Mouse (Mus musculus) yolk sac, embryonic 10.5 days (tissue): ENCODE data around the gene Map1a.

Experiments
- DNase-seq: peaks from one replicate; pipeline ENCODE4 v3.0.0-alpha.2; 2017; ENCODE audit warnings: low spot score

The Map1a gene

GRCm38 (mm10) chr2:121308997-121309416, 19.6 kb downstream of the Map1a start:
- no peak for DNase-seq

DNA sequence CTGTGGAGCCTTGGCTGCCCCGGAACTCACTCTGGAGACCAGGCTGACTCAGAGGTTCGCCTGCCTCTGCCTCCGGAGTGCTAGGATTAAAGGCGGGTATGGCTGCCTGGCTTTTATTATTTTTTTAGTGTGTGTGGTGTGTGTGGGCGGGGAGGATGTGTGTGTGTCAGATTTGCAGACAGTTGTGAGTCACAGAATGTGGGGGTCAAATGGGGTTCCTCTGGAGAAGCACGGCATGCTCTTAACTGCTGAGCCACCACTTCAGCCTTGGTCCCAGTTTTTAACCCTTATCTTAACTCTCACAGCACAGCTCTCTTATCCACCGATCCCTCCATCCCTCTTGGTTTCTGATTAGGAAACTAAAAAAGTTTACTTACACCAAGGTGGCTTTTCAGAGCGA, 26.9 kb downstream of the Map1a start:
- no peak for DNase-seq

- no peak for DNase-seq
Observed at GRCm38 (mm10) chr2:121323041-121323440, 33.6 kb downstream of the Map1a start.

DNA sequence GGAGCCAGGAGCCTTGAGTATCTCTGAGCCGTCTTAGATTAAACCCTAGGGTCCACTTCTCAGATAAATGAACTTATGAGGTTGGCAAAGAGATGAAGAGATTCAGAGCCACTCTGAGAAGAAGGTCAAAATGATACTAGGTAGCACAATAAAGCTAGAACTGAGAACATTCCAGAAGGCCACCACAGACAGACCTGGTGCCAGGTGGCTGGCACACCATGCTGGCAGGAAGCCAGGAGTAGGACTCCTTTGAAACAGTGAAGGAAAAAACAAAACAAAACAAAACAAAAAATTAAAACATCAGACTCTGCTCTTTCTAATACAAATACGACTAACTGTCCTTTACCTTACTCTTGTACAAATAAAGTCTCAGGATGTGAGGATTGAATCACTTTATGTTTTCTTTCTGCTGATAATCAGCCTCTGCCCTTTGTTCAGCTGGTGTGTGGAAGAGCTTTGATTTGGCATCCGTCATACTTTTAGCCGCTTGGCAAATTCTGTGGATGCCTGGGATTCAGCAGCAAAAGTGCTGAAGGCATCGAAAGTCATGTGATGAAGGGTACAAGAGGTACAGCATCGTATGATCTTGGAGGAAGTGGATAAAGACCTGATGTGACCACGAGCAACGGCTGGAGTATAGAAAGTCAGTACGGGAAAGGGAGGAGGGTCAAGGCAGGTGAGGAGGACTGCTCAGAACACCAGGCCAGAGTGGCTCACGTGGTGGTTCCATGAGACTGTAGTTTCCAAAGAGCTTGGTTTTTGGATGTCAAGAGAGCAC, 34.5 kb downstream of the Map1a start:
- DNase-seq = no peak

DNA sequence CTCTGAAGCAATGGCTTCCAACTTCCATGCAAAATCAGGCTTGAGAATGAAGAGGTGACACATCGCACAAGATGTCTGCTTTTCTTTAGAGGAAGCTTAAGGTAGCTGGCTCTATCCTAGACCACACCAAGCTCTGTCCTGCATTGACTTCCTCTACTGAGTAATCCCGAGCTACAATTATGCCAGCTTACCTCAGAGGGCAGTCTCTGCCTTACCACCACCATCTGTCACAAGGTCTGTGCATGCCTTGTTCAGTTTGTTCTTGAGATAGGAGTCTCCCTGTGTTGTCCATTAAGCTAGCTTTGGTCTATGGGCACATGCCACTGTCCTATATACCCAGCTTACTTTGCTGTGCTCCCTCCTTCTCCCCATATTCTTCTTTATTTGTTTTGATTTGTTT, 40.1 kb downstream of the Map1a start:
- no peak for DNase-seq

- no peak for DNase-seq
Observed at GRCm38 (mm10) chr2:121339057-121339456, 49.7 kb downstream of the Map1a start.

- no peak for DNase-seq
Observed at GRCm38 (mm10) chr2:121353156-121353555, 63.8 kb downstream of the Map1a start.

DNA sequence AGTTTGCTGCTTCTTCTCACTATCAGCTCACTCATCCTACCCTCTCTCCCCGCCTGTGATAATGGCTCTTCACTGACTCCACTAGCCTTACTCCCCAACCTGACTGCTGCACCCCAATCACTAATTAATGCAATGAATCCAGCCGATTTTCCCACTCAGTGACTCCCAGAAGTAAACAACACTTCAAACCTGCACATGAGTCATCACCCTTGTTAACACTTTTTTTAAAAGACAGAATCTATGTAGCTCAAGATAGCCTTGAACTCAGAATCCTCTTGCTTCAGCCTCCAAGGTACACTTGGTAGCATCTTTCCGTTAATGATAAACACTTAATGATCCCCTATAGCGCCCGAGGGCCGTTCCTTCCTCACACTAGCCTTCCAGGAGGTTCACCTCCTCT, 65.0 kb downstream of the Map1a start:
- DNase-seq = no peak

DNA sequence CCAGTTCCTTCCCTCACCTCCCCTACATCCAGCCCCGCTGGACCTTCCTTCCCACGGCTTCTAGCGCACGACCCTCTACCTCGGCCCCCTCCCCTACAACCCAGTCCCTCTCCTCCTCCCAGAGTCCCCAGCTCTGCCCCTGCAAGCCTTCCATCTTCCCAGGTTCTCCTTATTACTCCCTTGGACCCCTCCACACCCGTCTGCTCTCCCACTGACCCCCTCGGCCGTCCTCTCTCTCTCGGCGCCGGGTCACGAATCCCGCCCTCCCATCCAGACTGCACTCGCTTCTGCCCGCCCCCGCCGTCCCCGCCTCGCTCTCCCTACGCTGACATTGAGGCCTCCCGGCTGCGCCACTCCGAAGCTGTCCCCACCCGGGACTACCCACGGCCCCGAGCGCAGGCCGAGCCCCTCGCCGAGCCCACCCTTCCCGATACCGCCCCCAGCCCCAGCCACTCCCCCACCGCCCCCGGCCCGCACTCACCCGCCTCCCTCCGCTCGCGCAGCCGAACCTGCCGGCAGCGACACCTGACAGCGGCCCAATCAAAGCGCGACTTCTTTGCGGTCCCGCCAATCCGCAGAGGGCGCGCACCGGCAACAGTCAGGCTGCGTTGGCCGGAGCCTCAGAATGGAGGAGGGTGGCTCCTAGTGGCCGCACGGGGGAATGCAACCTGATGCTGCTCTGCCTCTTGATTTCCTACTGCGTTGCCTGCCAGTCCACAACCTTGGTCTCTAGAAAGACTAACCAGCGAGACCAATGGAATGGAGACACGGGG, 65.6 kb downstream of the Map1a start, which contains the start of gene Ppip5k1:
Gene Ppip5k1, minus strand, starts transcription at position 577 of the 773 bp plus-strand sequence.
- peak; percentile 95 for DNase-seq

DNA sequence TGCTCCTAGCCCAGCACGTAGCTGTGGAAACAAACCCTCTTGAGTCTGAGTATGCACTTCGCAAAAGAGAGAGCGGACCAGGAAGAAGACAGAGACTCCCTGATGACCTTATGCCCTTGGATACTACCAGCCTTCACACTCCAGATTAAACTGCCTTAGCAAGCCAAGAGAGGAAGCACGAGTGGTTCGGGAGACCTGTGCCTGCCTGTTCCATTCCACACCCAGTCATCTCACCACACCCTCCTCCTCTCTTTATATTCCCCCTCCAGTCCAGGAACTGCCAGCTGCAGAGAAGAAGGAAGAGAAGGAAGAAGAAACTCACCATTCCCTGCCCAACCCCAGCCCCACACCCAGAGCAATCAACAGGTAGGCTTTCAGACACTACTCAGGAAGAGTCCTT, 68.1 kb downstream of the Map1a start, which contains the start of gene Ckmt1:
Gene Ckmt1, plus strand, starts transcription at position 221 of the 400 bp plus-strand sequence.
- DNase-seq = no peak

- DNase-seq = no peak
Observed at GRCm38 (mm10) chr2:121357961-121358360, 68.6 kb downstream of the Map1a start.

- DNase-seq = peak; percentile 24
Observed at GRCm38 (mm10) chr2:121358381-121358780, 69.0 kb downstream of the Map1a start.

GRCm38 (mm10) chr2:121359461-121359860, 70.1 kb downstream of the Map1a start:
- DNase-seq = no peak
